Mouse (Mus musculus) erythroblast, adult 5-6 weeks (primary cell): Measurements from ENCODE around the gene Cxcl10. TPM values are rescaled to one million over a fixed set of nuclear protein-coding genes. Genes with fewer than 3 reads are reported as not detected.
A peak's percentile ranks its signal among the peaks of the same experiment; 100 is the strongest.
"Not testable (repeated sequence)": the region's sequence is repeated elsewhere in the genome, so short reads cannot be mapped to it uniquely, and the experiment has no call there.

Experiments used
- ATAC-seq: replicated peaks from 2 replicates; pipeline ENCODE4 v1.8.0; 2016; ENCODE audit warnings: moderate number of reproducible peaks, mild to moderate bottlenecking, moderate TSS enrichment, inconsistent platforms; ENCODE audit not compliant: poor library complexity, low FRiP score, severe bottlenecking
- total RNA-seq, 2 experiments: library from RNA; stranded (forward) in 1 of 2; stranded (reverse) in 1 of 2; fragments of 150-400 nt in 1 of 2; fragments of 200-764, 138-1000 nt in 1 of 2; gene quantifications; 2 replicates each; pipeline versions ENCODE4 v1.2.3 to v1.2.4; 2015 to 2017; ENCODE audit warnings: low replicate concordance in 2 of 2

The Cxcl10 gene
- total RNA-seq, 2 experiments from 2014 or later = 0.26 to 5.4 TPM

- ATAC-seq = no peak
Measured at GRCm38 (mm10) chr5:92370891-92371290, 22.2 kb upstream of the Cxcl10 start.

- no peak for ATAC-seq
Measured at GRCm38 (mm10) chr5:92370392-92370791, 21.7 kb upstream of the Cxcl10 start.

GRCm38 (mm10) chr5:92369151-92369994 is 20.7 kb upstream of the Cxcl10 start:
- ATAC-seq = no peak

- no peak for ATAC-seq
Measured at GRCm38 (mm10) chr5:92368392-92368791, 19.7 kb upstream of the Cxcl10 start.

GRCm38 (mm10) chr5:92366565-92366964 is 17.9 kb upstream of the Cxcl10 start:
- no peak for ATAC-seq

- ATAC-seq = no peak
Measured at GRCm38 (mm10) chr5:92365146-92365705, 16.5 kb upstream of the Cxcl10 start.

- ATAC-seq = no peak
Measured at GRCm38 (mm10) chr5:92364011-92364410, 15.3 kb upstream of the Cxcl10 start.

- no peak for ATAC-seq
Measured at GRCm38 (mm10) chr5:92363179-92363578, 14.5 kb upstream of the Cxcl10 start.

GRCm38 (mm10) chr5:92358767-92359455 is 10.2 kb upstream of the Cxcl10 start:
- no peak for ATAC-seq

GRCm38 (mm10) chr5:92358033-92358432 is 9.3 kb upstream of the Cxcl10 start:
- no peak for ATAC-seq

- ATAC-seq = peak; percentile 55; the same call in 1 of the 2 replicates
Measured at GRCm38 (mm10) chr5:92353517-92353916, 4.8 kb upstream of the Cxcl10 start.

GRCm38 (mm10) chr5:92352716-92353115 is 4.0 kb upstream of the Cxcl10 start:
- ATAC-seq = not testable (repeated sequence)

- no peak for ATAC-seq
Measured at GRCm38 (mm10) chr5:92349731-92350130, 1.0 kb upstream of the Cxcl10 start.

GRCm38 (mm10) chr5:92345006-92345405 is 3.7 kb downstream of the Cxcl10 start:
- no peak for ATAC-seq

- ATAC-seq = no peak
Measured at GRCm38 (mm10) chr5:92340606-92341005, 8.1 kb downstream of the Cxcl10 start.

- ATAC-seq = no peak
Measured at GRCm38 (mm10) chr5:92336743-92337142, 11.9 kb downstream of the Cxcl10 start.

- no peak for ATAC-seq
Measured at GRCm38 (mm10) chr5:92332359-92332840, 16.3 kb downstream of the Cxcl10 start.

- ATAC-seq = no peak
Measured at GRCm38 (mm10) chr5:92331635-92332338, 16.9 kb downstream of the Cxcl10 start, which contains the start of gene Art3. Art3 (plus strand) TSS chr5:92331827.

- ATAC-seq = no peak
Measured at GRCm38 (mm10) chr5:92331122-92331521, 17.6 kb downstream of the Cxcl10 start.

GRCm38 (mm10) chr5:92327929-92328328 is 20.8 kb downstream of the Cxcl10 start, which contains the start of gene Cxcl9:
Cxcl9 (minus strand) TSS chr5:92328079.
- ATAC-seq = no peak
